Mouse (Mus musculus): ENCODE measurements around the gene Fbxw8. TPM values are rescaled to one million over a fixed set of nuclear protein-coding genes. Genes with fewer than 3 reads are reported as not detected.

Fbxw8 gene
- polyA plus RNA-seq, 1 experiment = 28.3 TPM

DNA sequence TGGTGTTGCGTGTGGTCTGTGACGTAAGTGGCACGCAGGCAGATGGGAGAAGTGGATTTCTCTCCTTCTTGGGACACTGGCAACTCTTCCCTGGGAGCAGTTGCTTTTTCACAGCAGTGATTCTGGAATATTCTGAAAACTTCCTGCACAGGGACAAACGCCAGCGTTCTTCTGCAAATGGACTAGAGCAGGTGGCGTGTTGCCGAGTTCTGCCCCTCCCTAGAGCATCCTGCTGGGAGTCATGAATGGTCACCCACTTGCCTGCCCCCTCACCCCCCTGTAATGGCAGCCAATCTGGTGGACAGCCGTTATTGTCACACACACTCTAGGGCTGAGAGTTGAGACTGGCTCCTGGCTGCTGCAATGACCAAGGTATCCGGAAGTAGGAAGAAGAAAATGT is 95.6 kb downstream of the Fbxw8 start:
- no peaks in the 10 kb centered on the region for H3K36me3 ChIP-seq (ENCODE audit: control insufficient read depth, insufficient read depth, low read length)
- WGBS = 80% methylated on average over 9 of the region's 9 CpGs
- no peaks in the 10 kb centered on the region for H3K4me1 ChIP-seq (ENCODE audit: control insufficient read depth, insufficient read depth, insufficient read length, low read length)
- H3K27ac ChIP-seq (ENCODE audit: insufficient read depth, low read depth, low read length) = no peak overlapping the region
- no peak overlapping the region for H3K4me3 ChIP-seq (ENCODE audit: low read depth, low read length)
- TF ChIP-seq POLR2A (IDR thresholded peaks at IDR 0.05; ENCODE audit: low read depth, low read length) (no peak), CTCF (IDR thresholded peaks at IDR 0.05; ENCODE audit: extremely low read depth, insufficient read length, insufficient replicate concordance, low read depth, low read length) (no peak)
- H3K27me3 ChIP-seq (ENCODE audit: control insufficient read depth, insufficient read depth, low read length) = no peaks in the 10 kb centered on the region

DNA sequence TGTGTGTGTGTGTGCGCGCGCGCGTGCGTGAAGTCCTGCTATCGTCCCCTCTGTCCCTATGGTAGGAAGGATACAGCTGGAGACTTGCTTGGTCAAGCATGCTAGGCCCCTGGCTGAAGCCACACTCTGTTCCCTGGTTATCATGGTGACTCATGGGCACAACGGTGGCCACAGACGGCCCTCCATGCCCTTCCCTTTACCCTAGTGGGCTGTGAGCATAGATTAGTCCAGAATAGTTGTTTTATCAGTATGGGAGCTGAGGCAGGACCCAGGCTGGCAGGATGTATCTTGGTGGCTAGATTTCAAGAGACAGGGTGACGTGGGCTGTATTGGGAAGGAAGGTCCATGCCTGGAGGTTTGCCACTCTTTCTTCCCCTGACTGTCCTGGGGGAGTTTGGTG is 96.4 kb downstream of the Fbxw8 start:
- no peak for TF ChIP-seq CTCF (IDR thresholded peaks at IDR 0.05; ENCODE audit: extremely low read depth, insufficient read length, insufficient replicate concordance, low read depth, low read length)
- no peak for TF ChIP-seq POLR2A (IDR thresholded peaks at IDR 0.05; ENCODE audit: low read depth, low read length)
- Histone ChIP-seq H3K27ac (ENCODE audit: insufficient read depth, low read depth, low read length) (no peak overlapping the region), H3K36me3 (ENCODE audit: control insufficient read depth, insufficient read depth, low read length) (no peaks in the 10 kb centered on the region), H3K4me1 (ENCODE audit: control insufficient read depth, insufficient read depth, insufficient read length, low read length) (no peaks in the 10 kb centered on the region), H3K27me3 (ENCODE audit: control insufficient read depth, insufficient read depth, low read length) (no peaks in the 10 kb centered on the region), H3K4me3 (ENCODE audit: low read depth, low read length) (no peak overlapping the region)
- WGBS = 81% methylated on average over 10 of the region's 10 CpGs

- no peak overlapping the region for H3K4me3 ChIP-seq (ENCODE audit: low read depth, low read length)
- H3K27me3 ChIP-seq (ENCODE audit: control insufficient read depth, insufficient read depth, low read length) = no peaks in the 10 kb centered on the region
- no peak overlapping the region for H3K27ac ChIP-seq (ENCODE audit: insufficient read depth, low read depth, low read length)
- 50% methylated on average over 8 of the region's 8 CpGs for WGBS
- no peaks in the 10 kb centered on the region for H3K36me3 ChIP-seq (ENCODE audit: control insufficient read depth, insufficient read depth, low read length)
- no peaks in the 10 kb centered on the region for H3K4me1 ChIP-seq (ENCODE audit: control insufficient read depth, insufficient read depth, insufficient read length, low read length)
- TF ChIP-seq CTCF (IDR thresholded peaks at IDR 0.05; ENCODE audit: extremely low read depth, insufficient read length, insufficient replicate concordance, low read depth, low read length) (no peak), POLR2A (IDR thresholded peaks at IDR 0.05; ENCODE audit: low read depth, low read length) (no peak)
These were observed 97.7 kb downstream of the Fbxw8 start for GRCm38 (mm10) chr5:118057508-118058111.

DNA sequence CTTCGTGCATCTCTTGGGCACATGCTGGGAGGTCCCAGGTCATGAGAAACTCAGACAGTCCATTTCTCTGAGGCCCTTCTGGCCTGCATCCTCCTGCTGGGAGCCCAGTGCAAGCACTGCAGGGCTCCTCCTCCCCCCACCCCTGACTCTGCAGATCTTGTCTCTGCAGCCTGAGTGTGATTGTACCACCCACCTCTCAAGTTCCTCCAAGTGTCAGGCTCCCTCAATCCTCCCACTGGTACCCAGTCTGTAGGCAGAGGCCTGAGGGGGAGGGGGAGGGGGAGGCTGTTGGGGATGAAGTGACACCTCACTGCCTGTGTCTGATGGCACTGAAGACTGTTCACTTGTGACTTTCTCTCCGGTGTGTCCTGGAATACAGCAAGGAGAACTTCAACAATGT is 102.1 kb downstream of the Fbxw8 start:
- no peaks in the 10 kb centered on the region; the same call in 1 of the 2 replicates for H3K4me1 ChIP-seq (ENCODE audit: control insufficient read depth, insufficient read depth, insufficient read length, low read length)
- H3K27me3 ChIP-seq (ENCODE audit: control insufficient read depth, insufficient read depth, low read length) = no peaks in the 10 kb centered on the region
- H3K4me3 ChIP-seq (ENCODE audit: low read depth, low read length) = no peak overlapping the region
- H3K36me3 ChIP-seq (ENCODE audit: control insufficient read depth, insufficient read depth, low read length) = no peaks in the 10 kb centered on the region
- H3K27ac ChIP-seq (ENCODE audit: insufficient read depth, low read depth, low read length) = no peak overlapping the region
- WGBS = 92% methylated on average over 2 of the region's 2 CpGs
- no peak for TF ChIP-seq POLR2A (IDR thresholded peaks at IDR 0.05; ENCODE audit: low read depth, low read length)
- no peak for TF ChIP-seq CTCF (IDR thresholded peaks at IDR 0.05; ENCODE audit: extremely low read depth, insufficient read length, insufficient replicate concordance, low read depth, low read length)

GRCm38 (mm10) chr5:118051981-118052662 is 103.1 kb downstream of the Fbxw8 start:
- H3K36me3 ChIP-seq (ENCODE audit: control insufficient read depth, insufficient read depth, low read length) = no peaks in the 10 kb centered on the region
- no peak overlapping the region for H3K4me3 ChIP-seq (ENCODE audit: low read depth, low read length)
- TF ChIP-seq CTCF (IDR thresholded peaks at IDR 0.05; ENCODE audit: extremely low read depth, insufficient read length, insufficient replicate concordance, low read depth, low read length) = no peak
- no peak for TF ChIP-seq POLR2A (IDR thresholded peaks at IDR 0.05; ENCODE audit: low read depth, low read length)
- H3K4me1 ChIP-seq (ENCODE audit: control insufficient read depth, insufficient read depth, insufficient read length, low read length) = no peaks in the 10 kb centered on the region; the same call in 1 of the 2 replicates
- H3K27me3 ChIP-seq (ENCODE audit: control insufficient read depth, insufficient read depth, low read length) = no peaks in the 10 kb centered on the region
- WGBS = 30% methylated on average over 8 of the region's 8 CpGs
- H3K27ac ChIP-seq (ENCODE audit: insufficient read depth, low read depth, low read length) = no peak overlapping the region

- no peaks in the 10 kb centered on the region for H3K36me3 ChIP-seq (ENCODE audit: control insufficient read depth, insufficient read depth, low read length)
- WGBS = 68% methylated on average over 4 of the region's 4 CpGs
- no peak overlapping the region for H3K4me3 ChIP-seq (ENCODE audit: low read depth, low read length)
- TF ChIP-seq POLR2A (IDR thresholded peaks at IDR 0.05; ENCODE audit: low read depth, low read length) = no peak
- no peak for TF ChIP-seq CTCF (IDR thresholded peaks at IDR 0.05; ENCODE audit: extremely low read depth, insufficient read length, insufficient replicate concordance, low read depth, low read length)
- no peak overlapping the region for H3K27ac ChIP-seq (ENCODE audit: insufficient read depth, low read depth, low read length)
- H3K27me3 ChIP-seq (ENCODE audit: control insufficient read depth, insufficient read depth, low read length) = no peaks in the 10 kb centered on the region
- no peaks in the 10 kb centered on the region; the same call in 1 of the 2 replicates for H3K4me1 ChIP-seq (ENCODE audit: control insufficient read depth, insufficient read depth, insufficient read length, low read length)
These were observed 104.5 kb downstream of the Fbxw8 start for GRCm38 (mm10) chr5:118050743-118051142.

GRCm38 (mm10) chr5:118048928-118049327 is 106.3 kb downstream of the Fbxw8 start:
- Histone ChIP-seq H3K27ac (ENCODE audit: insufficient read depth, low read depth, low read length) (no peak overlapping the region), H3K4me3 (ENCODE audit: low read depth, low read length) (no peak overlapping the region), H3K27me3 (ENCODE audit: control insufficient read depth, insufficient read depth, low read length) (no peaks in the 10 kb centered on the region), H3K36me3 (ENCODE audit: control insufficient read depth, insufficient read depth, low read length) (no peaks in the 10 kb centered on the region), H3K4me1 (ENCODE audit: control insufficient read depth, insufficient read depth, insufficient read length, low read length) (no peaks in the 10 kb centered on the region; the same call in 1 of the 2 replicates)
- WGBS = 77% methylated on average over 5 of the region's 5 CpGs
- TF ChIP-seq CTCF (IDR thresholded peaks at IDR 0.05; ENCODE audit: extremely low read depth, insufficient read length, insufficient replicate concordance, low read depth, low read length) (no peak), POLR2A (IDR thresholded peaks at IDR 0.05; ENCODE audit: low read depth, low read length) (no peak)
